In genomic region chr6:141433917-141434756, GRCm38 (mm10) we compare ENCODE assay signal across 8 mouse cellular contexts.
DNase-seq lines count a peak whose midpoint lies in the region; ATAC-seq and TF ChIP-seq lines count a peak whose summit lies in the region.

No protein-coding gene starts in this region.

- intact Hi-C loops in heart, postnatal 10 days (cut with DNase I): no loop called here

- H3K27me3 ChIP-seq in heart, embryonic 14.5 days (ENCODE audit: control insufficient read depth, insufficient read depth, low read length): no peaks in the 10 kb centered on the region
- H3K27me3 ChIP-seq in hindbrain, embryonic 14.5 days (ENCODE audit: control insufficient read depth, insufficient read depth, low read length): no peaks in the 10 kb centered on the region
- H3K27me3 ChIP-seq in limb, embryonic 12.5 days: no peaks in the 10 kb centered on the region
- H3K27me3 ChIP-seq in liver, postnatal 0 days (ENCODE audit: insufficient read depth, low read length): no peaks in the 10 kb centered on the region

- no peak for ATAC-seq in heart, embryonic 14.5 days (ENCODE audit: insufficient number of reproducible peaks, insufficient read depth, low FRiP score, low read depth)
- peak; percentile 74 for ATAC-seq in hindbrain, embryonic 14.5 days (ENCODE audit: low FRiP score)
- ATAC-seq in limb, embryonic 12.5 days (ENCODE audit: insufficient number of reproducible peaks, insufficient read depth, low FRiP score, low TSS enrichment, low read depth): peak; percentile 73; the same call in 1 of the 2 replicates
- ATAC-seq in liver, postnatal 0 days: no peak

- no peaks in the 10 kb centered on the region for H3K36me3 ChIP-seq in heart, embryonic 14.5 days (ENCODE audit: control insufficient read depth, insufficient read depth, low read length)
- no peaks in the 10 kb centered on the region for H3K36me3 ChIP-seq in hindbrain, embryonic 14.5 days (replicated peaks; ENCODE audit: control insufficient read depth, insufficient read depth)
- no peaks in the 10 kb centered on the region for H3K36me3 ChIP-seq in limb, embryonic 12.5 days
- no peaks in the 10 kb centered on the region for H3K36me3 ChIP-seq in liver, postnatal 0 days (replicated peaks; ENCODE audit: insufficient read depth, low read length)

- H3K4me1 ChIP-seq in heart, embryonic 14.5 days (ENCODE audit: control insufficient read depth in 2 of 2, insufficient read depth in 2 of 2, low read length in 2 of 2): peaks cover 3 to 14% of the 10 kb centered on the region in 2 experiments
- H3K4me1 ChIP-seq in hindbrain, embryonic 14.5 days (replicated peaks; ENCODE audit: control insufficient read depth, insufficient read depth, low read length): peaks cover 16% of the 10 kb centered on the region; the same call in 1 of the 2 replicates
- peaks cover 17% of the 10 kb centered on the region for H3K4me1 ChIP-seq in limb, embryonic 12.5 days (replicated peaks)
- H3K4me1 ChIP-seq in liver, postnatal 0 days (ENCODE audit: insufficient read depth): no peaks in the 10 kb centered on the region

- H3K4me3 ChIP-seq in heart, embryonic 14.5 days (ENCODE audit: control insufficient read depth in 1 of 2, insufficient read depth in 1 of 2, low read depth in 1 of 2, low read length in 2 of 2): no peak overlapping the region
- H3K4me3 ChIP-seq in hindbrain, embryonic 14.5 days (replicated peaks; ENCODE audit: low read length): no peak overlapping the region
- no peak overlapping the region for H3K4me3 ChIP-seq in limb, embryonic 12.5 days (replicated peaks)
- H3K4me3 ChIP-seq in liver, postnatal 0 days (ENCODE audit: low read depth, low read length): no peak overlapping the region

- TF ChIP-seq CTCF in liver, postnatal 0 days (IDR thresholded peaks at IDR 0.05; ENCODE audit: low read depth): no peak

- H3K27ac ChIP-seq in heart, embryonic 14.5 days (replicated peaks in 1 of 2; ENCODE audit: control insufficient read depth in 1 of 2, insufficient read depth in 1 of 2, low read depth in 2 of 2, low read length in 2 of 2): peak overlapping the region; percentile 33 to 44; a peak in 3 of 4 replicates
- peak overlapping the region; percentile 33; the same call in 1 of the 2 replicates for H3K27ac ChIP-seq in hindbrain, embryonic 14.5 days
- no peak overlapping the region for H3K27ac ChIP-seq in limb, embryonic 12.5 days
- H3K27ac ChIP-seq in liver, postnatal 0 days (ENCODE audit: low read depth): no peak overlapping the region

- WGBS in heart, embryonic 14.5 days: 52% methylated on average over 10 of the region's 10 CpGs
- WGBS in hindbrain, embryonic 14.5 days: 34% methylated on average over 10 of the region's 10 CpGs
- WGBS in limb, embryonic 12.5 days: 13% methylated on average over 10 of the region's 10 CpGs
- 67% methylated on average over 10 of the region's 10 CpGs for WGBS in liver, postnatal 0 days (ENCODE audit: insufficient replicate concordance)

- H3K9ac ChIP-seq in heart, embryonic 14.5 days (ENCODE audit: low read length): peak overlapping the region; percentile 30; the same call in 1 of the 2 replicates
- no peak overlapping the region for H3K9ac ChIP-seq in hindbrain, embryonic 14.5 days
- H3K9ac ChIP-seq in limb, embryonic 12.5 days (replicated peaks): no peak overlapping the region
- H3K9ac ChIP-seq in liver, postnatal 0 days (replicated peaks): no peak overlapping the region

- H3K9me3 ChIP-seq in heart, embryonic 14.5 days (ENCODE audit: control insufficient read depth, low read length): peaks cover 9% of the 10 kb centered on the region
- H3K9me3 ChIP-seq in hindbrain, embryonic 14.5 days (ENCODE audit: control insufficient read depth, low read length): 0 out of 2 replicates have a peak, but pooled peaks cover 3% of the 10 kb centered on the region
- H3K9me3 ChIP-seq in limb, embryonic 12.5 days: peaks cover 12% of the 10 kb centered on the region; the same call in 1 of the 2 replicates
- H3K9me3 ChIP-seq in liver, postnatal 0 days (ENCODE audit: low read length): no peaks in the 10 kb centered on the region

- H3K4me2 ChIP-seq in heart, embryonic 14.5 days (ENCODE audit: low read length): no peak overlapping the region
- H3K4me2 ChIP-seq in hindbrain, embryonic 14.5 days (replicated peaks): peak overlapping the region; percentile 24; the same call in 1 of the 2 replicates
- H3K4me2 ChIP-seq in limb, embryonic 12.5 days: peak overlapping the region; percentile 23
- no peak overlapping the region for H3K4me2 ChIP-seq in liver, postnatal 0 days (ENCODE audit: low read depth, low read length)

- DNase-seq in heart, postnatal 10 days: no peak
- DNase-seq in embryo, embryonic 11.5 days (ENCODE audit: low read depth, low spot score): peak; percentile 41
- DNase-seq in hindbrain, embryonic 14.5 days (ENCODE audit: low spot score): peak; percentile 38
- DNase-seq in right cerebral cortex, postnatal 25 days: peak; percentile 43
- no peak for DNase-seq in liver, postnatal 0 days
- no peak for DNase-seq in cerebellum, adult 9-11 months

- TF ChIP-seq EP300 in liver, postnatal 0 days (IDR thresholded peaks at IDR 0.05; ENCODE audit: low read depth): no peak

Comparison
In these comparisons a context has a peak if more than half of its experiments do, and no peak if none do; other contexts are left out.
1. ATAC-seq: peak in hindbrain, embryonic 14.5 days (single experiment) and limb, embryonic 12.5 days (single experiment); none in heart, embryonic 14.5 days (single experiment) and liver, postnatal 0 days (single experiment).
2. H3K27ac ChIP-seq: peak in heart, embryonic 14.5 days (2 of 2) and hindbrain, embryonic 14.5 days (single experiment); none in limb, embryonic 12.5 days (single experiment) and liver, postnatal 0 days (single experiment).
3. H3K4me2 ChIP-seq: peak in hindbrain, embryonic 14.5 days (single experiment) and limb, embryonic 12.5 days (single experiment); none in heart, embryonic 14.5 days (single experiment) and liver, postnatal 0 days (single experiment).
4. DNase-seq: peak in embryo, embryonic 11.5 days (single experiment), hindbrain, embryonic 14.5 days (single experiment) and right cerebral cortex, postnatal 25 days (single experiment); none in heart, postnatal 10 days (0 of 2), liver, postnatal 0 days (single experiment) and cerebellum, adult 9-11 months (single experiment).